Mouse (Mus musculus) liver, postnatal 0 days (tissue): Measurements from ENCODE around the gene Ryr3.

ENCODE experiments used
- CTCF ChIP-seq: sonication (generic); IDR thresholded peaks from 2 replicates; pipeline ENCODE4 v1.5.1; 2016; ENCODE audit warnings: antibody characterized with exemption, low read depth
- EP300 ChIP-seq: IDR thresholded peaks from 2 replicates; pipeline ENCODE4 v1.6.1; 2016; ENCODE audit warnings: antibody characterized with exemption, low read depth, mild to moderate bottlenecking

- no peak for TF ChIP-seq CTCF
- no peak for TF ChIP-seq EP300
These were observed 335.5 kb downstream of the Ryr3 start for GRCm38 (mm10) chr2:112881376-112881775.
